Mouse (Mus musculus): ENCODE measurements around the gene Ndrg3.
A peak's percentile ranks its signal among the peaks of the same experiment; 100 is the strongest.

The Ndrg3 gene

DNA sequence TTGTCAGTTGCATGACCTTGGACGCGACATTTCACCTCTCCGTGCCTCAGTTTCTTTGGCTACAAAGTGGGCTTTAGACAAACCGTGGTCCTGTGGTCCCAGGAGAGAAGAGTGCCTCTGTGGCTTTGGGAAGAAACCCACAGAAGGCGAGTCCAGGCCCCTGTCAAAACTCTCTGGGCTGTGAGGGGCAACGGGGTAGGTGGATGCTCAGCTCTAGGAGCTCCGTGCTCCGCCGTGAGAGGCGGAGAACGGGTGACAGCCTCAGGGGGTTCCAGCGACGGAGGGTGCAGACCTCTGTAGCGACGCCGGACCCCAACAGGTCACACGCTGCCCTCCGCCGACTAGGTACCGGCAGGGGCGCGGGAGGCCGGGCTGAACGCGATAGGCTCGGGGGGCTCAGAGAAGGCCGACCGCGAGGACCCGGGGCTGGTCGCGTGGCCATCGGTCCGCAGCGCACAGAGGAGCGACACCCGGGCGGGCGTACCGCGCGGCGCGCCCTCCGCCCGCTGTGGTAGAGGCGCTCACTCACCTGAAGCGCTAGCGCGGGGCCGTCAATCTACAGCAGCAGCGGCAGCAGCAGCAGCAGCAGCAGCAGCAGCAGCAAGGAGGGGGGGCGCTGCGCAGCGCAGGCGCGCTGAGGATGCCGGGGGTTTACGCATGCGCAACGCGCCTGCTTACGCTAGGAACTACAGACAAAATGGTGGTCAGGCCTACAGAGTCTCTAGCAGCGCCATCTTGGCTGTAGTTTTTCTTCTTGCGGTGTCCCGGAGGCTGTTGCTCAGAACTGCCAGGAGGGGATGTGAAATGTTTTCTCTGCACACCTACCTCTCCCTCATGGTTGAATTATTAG is at the start of gene Ndrg3:
Gene Ndrg3 (minus strand): TSS at position 587 of the 850 bp plus-strand sequence.
- DNase-seq = peak; percentile 98

GRCm38 (mm10) chr2:157041421-157041820 is 49.6 kb upstream of the Ndrg3 start:
- DNase-seq = no peak

DNA sequence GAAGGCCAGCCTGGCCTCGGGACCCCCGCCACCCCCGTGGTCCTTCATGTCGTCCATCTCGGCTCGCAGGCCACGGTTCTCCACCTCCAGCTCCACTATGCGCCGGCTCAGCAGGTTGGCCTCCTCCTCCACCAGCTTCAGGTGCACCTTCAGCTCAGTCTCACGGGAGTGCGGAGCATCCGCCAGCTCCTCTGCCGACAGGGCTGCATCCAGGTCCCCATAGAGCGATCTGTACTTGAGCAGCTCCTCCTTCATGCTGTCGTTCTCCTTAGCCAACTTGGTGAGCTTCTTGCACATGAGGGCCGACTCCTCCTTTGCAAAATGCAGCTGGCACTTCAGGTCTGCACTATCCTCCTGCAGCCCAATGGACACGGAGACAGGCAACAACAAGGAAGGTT is 48.8 kb upstream of the Ndrg3 start:
- no peak for DNase-seq

GRCm38 (mm10) chr2:157039900-157040648 is 48.2 kb upstream of the Ndrg3 start:
- DNase-seq = peak; percentile 79

- DNase-seq = no peak
Measured at GRCm38 (mm10) chr2:157037303-157037702, 45.4 kb upstream of the Ndrg3 start.

DNA sequence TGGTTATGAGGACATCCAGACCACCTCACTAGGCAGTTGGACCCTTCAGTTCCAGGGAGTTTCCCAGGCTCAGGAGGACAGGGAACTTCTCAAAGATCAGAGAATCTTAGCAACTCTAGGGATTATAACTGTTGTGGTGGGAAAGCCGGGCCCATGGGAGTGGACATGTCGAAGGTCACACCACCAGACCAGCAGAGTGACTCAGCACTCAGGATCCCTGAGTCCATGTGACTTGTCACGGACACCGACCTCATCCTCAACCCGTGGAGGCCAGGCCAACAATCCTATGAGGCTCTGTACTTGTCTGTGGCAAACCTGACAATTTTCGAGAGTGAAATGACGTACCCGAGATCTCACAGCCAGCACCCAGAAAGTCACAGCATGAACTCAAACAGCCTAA is 44.5 kb upstream of the Ndrg3 start:
- DNase-seq = peak; percentile 45

DNA sequence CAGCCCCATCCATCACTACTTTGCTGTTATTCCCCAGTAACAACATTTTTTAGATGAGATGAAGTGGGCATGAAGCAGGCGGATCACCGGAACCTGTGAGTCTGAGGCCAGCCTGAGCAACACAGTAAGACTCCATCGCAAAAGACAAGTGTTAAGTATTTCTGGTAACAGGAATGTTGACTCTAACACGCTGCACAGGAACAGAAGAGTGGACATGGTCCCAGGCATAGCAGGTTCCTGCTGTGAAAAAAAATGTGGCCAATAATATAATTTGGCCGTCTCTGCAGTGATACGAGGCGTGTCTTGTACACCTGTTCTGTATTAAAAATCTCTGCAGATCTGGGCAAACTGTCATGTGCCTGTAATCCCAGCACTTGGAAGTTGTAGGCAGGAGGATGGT is 43.5 kb upstream of the Ndrg3 start:
- no peak for DNase-seq

DNA sequence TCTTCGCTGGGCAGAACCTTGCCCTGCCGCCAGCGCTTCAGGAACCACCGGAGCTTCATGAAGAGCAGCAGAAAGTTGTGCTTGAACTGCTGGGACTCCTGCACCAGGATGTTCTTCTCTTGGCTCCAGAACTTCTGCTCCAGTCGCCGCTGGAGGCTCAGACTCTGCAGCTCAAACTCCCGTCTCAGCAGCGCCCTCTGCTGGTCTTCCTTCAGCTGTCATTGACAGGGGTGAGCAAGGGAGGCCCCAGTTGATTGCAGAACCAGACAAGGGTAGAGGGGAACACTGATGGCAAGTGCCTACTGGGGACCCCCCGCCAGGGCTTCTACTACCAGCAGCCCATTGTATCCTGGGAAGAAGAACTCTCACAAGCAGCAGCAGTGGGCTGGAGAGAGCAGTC is 38.9 kb upstream of the Ndrg3 start:
- peak; percentile 90 for DNase-seq

DNA sequence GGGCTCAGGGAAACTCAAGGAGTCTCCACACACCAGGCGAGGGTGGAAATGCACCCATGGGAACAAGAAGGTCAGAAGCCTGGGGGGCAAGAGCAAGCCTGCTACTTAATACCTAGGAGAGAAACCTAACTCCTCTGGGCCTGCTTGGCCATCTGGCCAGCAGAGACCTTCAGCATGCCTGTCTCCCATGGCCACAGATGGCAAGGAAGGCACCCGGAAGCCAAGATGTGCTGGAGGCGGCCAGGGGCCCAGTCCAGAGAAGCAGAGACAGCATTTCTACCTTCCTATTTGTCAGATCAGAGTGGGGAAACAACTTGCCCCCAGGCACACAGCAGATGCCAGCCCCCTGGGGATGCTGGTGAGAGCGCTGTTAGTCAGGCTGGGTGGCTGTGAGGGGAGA is 36.4 kb upstream of the Ndrg3 start:
- no peak for DNase-seq

GRCm38 (mm10) chr2:157027106-157028008 is 35.5 kb upstream of the Ndrg3 start:
- DNase-seq = no peak

- DNase-seq = no peak
Measured at GRCm38 (mm10) chr2:157021156-157021555, 29.3 kb upstream of the Ndrg3 start.

DNA sequence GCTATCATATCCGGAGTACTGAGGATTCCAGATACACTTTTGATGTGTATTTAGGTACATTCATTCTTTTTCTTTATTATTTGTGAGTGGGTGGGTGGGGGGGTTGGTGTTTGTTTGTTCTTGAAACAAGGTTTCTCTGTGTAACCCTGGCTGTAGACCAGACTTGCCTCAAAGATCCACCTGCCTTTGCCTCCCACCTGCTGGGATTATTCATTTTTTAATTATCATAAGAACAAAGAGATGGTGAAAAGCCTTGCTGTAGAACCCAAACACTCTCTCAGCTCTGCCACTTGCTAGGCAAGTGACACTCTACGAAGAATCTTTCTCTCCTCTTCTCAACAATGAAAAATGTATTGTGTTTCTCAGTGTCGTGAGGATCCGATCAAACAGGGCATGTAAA is 27.4 kb upstream of the Ndrg3 start:
- no peak for DNase-seq

DNA sequence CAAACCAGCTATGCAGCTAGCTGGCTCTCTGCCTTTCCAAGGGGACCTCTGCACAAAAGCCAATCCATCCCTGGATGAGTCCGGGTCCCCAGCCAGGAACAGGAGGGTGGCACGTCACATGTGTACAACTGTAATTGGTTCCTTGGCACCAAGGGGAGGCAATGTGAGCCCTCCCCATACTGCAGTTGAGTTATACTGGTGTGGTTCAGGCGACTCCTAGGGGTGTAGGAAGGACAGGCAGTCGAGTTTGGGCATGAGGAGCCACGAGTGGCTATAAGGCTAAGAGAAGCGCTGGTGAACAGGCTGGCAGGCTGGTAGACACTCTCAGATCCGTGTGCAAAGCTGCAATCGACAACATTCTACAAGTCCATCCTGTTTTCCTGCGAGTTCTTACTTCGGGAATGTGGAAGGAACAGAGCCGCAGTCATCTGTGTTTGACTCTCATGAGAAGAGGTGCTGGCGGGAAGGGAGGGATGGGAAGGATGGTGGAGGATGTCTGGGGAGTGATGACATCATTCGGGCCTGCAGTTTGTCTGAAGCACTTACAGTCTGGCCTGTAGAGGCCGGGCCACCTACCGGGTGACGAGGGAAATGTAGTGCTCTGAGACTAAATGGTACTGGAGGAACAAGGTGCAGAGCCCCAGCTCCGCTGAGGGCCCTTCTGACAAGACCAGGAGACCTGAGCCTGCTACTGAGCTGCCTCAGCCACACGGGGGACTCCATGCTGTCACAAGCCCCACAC is 24.8 kb upstream of the Ndrg3 start:
- DNase-seq = no peak

GRCm38 (mm10) chr2:157012341-157012740 is 20.5 kb upstream of the Ndrg3 start:
- DNase-seq = no peak

DNA sequence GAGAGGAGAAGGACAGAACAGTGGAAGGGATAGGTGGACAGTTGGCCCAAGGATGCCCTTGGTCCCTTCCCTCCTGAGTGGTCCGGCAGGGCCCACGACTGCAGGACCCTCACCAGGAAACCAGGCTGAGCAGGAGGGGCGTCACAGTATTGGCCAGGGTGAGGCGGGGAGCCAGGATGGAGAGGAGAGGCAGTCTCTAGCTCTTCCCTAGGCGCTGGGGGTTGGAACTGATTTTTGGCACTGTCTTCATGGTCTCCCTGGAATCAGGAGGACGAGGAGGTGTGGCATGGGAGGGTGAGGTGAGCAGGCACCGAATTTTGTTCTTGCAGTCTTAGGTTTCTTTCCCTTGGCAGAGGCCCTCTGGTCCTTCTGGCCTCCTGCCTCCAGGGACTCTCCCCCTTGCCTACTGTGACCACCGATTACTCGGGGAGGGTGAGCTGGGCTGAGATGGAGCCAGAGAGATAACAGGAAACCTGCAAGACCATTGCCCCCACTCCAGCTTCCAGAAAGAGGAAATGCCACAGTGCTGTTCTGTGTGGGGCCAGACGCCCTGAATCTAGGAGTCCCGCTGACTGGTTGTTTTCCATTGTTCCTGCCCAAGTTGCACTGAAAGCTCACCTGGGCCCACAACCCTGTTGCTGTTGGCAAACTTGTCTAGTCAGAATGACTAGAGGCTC is 18.9 kb upstream of the Ndrg3 start:
- peak; percentile 24 for DNase-seq

DNA sequence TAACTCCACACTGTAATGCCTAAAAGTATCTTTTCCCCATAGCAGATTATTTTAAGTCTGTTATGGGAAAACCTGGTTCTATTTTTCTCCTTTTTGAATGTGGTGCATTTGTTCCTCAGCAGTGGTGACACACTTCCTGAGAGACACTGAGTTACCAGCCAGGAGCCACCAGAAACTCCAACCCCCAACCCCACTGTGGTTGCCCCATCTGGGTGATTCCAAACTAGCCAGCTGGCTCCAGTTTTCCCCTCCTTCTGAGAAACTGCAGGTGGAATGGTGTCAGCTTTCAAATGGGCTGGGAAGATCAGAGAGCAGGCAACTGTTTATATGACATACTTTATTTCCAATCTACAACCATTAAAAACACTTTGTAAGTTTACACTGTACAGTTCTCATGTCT is 18.3 kb upstream of the Ndrg3 start:
- peak; percentile 46 for DNase-seq

GRCm38 (mm10) chr2:157008509-157008908 is 16.7 kb upstream of the Ndrg3 start:
- no peak for DNase-seq

GRCm38 (mm10) chr2:157007234-157007596 is 15.4 kb upstream of the Ndrg3 start:
- DNase-seq = no peak

- peak; percentile 92 for DNase-seq
Measured at GRCm38 (mm10) chr2:157006511-157007233, 14.8 kb upstream of the Ndrg3 start, which contains the start of gene Dsn1. Dsn1 (minus strand) TSS chr2:157007154.

GRCm38 (mm10) chr2:157002321-157002720 is 10.5 kb upstream of the Ndrg3 start:
- DNase-seq = no peak

GRCm38 (mm10) chr2:156998263-156998662 is 6.4 kb upstream of the Ndrg3 start:
- no peak for DNase-seq

All from lung, postnatal 10 days (tissue).